Mouse (Mus musculus): ENCODE results near the gene Zfp326.

Gene Zfp326

DNA sequence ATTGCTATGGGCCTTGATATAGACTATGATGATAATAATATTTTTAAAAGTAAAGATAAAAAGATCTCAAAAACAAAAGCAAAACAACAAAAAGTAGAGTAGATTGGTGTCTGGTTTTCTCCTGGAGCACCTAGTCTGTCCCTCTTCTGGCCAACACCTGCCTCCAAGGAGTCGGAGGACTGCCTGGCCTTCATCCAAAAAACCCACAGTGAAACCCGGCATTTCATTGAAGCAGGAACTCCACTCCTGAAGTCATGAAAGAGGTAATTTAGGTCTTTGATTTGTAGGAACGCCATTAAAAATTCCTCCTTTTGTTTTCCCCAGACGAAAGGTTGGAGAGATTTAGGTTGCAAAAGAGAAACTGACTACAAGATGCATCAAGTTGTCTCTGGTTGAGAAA, 8.9 kb upstream of the Zfp326 start:
- no peak for DNase-seq (ENCODE audit: low read depth)

DNA sequence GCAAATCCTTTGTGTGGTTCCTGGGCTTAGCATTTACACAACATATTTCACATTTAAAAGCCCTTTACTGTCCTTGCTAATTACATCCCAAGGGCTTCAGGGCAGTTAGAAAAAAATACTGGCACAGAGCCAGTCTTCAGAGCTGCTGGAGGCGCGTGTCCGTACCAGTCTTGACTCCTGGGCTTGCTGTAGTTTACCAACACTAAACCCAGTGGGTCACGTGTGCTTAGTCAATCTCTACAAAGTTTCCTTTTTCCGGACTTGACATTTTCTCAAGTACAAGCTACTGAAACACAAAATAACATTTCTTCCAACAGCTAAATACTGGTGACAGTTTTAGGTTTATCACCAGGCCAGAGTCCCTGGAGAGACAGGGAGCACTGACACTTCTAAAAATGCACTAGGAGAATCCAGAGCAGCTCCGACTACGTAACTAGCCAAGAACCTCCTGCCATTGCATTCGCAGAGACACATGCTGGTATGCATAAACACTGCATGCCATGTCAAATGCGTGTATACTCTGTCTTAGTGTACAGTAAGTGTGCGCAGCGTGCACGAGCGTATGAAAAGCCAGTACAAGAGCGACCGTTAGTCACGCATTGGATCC, 8.4 kb upstream of the Zfp326 start:
- DNase-seq (ENCODE audit: low read depth): peak; percentile 86

DNA sequence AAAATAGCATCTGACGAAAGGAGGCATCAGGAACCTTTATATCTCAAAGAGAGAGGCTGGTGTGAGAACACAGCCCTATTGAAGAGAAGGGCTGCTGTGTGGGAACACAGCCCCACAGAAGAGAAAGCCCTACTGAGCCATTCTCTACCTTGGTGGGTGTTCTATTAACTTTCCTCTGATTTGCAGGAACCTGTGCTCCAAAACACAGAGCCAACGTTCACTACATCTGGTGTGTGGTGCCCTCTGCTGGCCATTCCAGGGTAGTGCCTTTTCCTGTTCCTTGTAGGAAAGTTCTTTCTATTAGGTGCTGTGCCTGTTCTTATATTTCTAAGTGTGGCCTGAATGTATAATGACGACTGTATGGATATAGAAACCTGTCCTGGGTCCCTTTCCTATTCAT, 7.8 kb upstream of the Zfp326 start:
- DNase-seq (ENCODE audit: low read depth): peak; percentile 86

DNA sequence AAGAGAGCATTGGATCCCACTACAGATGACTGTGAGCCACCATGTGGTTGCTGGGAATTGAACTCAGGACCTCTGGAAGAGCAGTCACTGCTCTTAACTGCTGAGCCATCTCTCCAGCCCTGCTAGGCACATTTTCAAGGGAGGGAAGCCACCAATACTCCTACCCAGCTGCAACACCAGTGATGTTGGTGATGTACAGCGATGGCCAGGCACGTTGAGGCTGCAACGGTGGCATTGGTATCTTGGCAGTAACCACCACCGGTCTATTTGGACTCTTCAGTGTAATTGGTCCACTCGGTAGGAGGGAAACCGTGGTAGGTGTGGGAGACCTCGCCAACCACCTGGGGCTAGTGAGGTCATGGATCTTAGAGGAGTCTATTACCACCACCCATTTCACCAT, 6.6 kb upstream of the Zfp326 start:
- DNase-seq (ENCODE audit: low read depth): no peak

DNA sequence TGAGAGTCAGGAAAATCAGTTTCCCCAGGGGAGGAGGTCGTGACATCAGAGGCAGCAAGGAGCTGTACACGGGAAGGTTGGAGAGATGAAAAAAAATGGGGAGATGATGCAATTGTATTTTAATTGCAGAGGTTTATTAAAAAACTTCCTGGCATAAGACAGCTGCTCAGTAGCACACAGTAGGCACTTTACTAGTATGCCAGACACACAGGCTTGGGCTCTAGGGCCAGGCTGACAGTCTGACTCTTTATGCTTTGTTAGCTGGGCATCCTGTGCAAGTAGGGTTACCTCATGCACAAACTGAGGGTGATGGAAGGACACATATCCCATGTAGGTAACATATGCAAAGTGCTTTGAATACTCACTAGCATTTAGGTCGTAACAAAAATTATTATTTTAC, 5.2 kb upstream of the Zfp326 start:
- no peak for DNase-seq (ENCODE audit: low read depth)

DNA sequence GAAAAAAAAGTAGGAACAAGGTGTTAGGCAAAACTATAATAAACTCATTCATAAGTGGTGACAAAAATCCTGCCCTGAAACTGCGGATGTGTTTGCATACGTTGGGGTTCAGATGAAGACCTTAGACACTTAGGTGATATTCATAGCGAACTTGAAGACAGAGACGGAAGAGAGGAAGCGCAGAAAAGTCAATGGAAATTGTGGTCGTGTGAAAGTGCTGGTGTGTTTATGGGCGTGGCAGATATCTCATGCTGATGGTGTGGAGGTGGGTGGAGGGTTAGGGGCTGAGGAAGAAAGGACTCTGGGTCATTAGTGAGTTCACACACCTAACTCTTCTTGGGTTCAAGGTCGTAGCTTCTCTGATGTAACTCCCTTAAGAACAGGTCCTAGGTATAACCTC, 4.2 kb upstream of the Zfp326 start:
- DNase-seq (ENCODE audit: low read depth): no peak

DNA sequence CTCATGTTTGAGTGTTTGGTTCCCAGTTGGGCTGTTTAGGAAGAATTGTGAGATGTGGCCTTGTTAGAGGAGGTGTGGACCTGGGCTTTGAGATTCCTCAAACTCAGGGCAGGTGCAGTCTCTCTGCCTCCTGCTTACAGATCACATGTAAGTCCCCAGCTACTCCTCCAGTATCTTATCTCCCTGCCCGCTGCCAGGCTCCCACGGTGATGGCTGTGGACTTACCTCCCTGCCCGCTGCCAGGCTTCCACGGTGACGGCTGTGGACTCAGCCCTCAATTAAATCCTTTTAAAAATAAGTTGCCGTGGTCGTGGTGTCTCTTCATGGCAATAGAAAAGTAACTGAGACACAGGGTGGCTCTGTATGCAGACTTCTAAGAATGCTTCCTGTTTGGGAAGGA, 3.4 kb upstream of the Zfp326 start:
- DNase-seq (ENCODE audit: low read depth): peak; percentile 39

DNA sequence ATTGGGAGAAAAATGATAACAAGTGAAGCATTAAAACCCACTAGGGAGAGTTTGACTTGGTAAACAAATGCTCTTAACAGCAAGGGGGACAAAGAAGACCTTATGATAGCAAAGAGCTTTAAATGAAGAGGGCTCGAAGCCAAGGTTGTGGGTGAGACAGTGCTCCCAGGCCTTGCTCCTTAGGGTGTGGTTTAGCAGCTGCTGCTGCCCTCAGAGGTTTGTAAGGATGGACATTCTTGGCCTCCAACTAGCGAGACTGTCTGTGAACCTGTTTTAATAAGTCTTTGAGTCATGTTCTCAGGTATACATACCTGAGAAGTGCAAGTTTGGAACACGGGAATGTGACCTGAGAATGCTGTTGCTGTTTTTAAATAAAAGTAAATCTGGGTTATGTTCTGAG, 2.6 kb upstream of the Zfp326 start:
- DNase-seq (ENCODE audit: low read depth): no peak

DNA sequence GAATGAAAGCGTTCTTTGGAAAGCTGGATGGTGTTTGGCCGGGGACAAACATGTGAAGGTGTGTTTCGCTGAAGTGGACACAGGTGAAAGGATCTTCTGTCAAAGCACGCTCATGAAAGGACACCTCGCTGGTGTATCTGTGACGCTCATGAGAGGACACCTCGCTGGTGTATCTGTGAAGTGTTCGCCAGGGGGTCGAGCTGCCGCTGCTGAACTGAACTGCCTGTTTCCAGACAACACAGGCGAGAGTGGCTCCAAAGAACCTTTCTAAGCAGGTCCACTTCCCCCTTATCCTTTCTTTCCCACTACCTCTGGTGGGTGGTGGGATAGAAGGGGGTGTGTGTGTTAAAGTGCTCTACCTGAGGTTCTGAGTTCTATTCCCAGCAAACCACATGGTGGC, 1.9 kb upstream of the Zfp326 start:
- no peak for DNase-seq (ENCODE audit: low read depth)

DNA sequence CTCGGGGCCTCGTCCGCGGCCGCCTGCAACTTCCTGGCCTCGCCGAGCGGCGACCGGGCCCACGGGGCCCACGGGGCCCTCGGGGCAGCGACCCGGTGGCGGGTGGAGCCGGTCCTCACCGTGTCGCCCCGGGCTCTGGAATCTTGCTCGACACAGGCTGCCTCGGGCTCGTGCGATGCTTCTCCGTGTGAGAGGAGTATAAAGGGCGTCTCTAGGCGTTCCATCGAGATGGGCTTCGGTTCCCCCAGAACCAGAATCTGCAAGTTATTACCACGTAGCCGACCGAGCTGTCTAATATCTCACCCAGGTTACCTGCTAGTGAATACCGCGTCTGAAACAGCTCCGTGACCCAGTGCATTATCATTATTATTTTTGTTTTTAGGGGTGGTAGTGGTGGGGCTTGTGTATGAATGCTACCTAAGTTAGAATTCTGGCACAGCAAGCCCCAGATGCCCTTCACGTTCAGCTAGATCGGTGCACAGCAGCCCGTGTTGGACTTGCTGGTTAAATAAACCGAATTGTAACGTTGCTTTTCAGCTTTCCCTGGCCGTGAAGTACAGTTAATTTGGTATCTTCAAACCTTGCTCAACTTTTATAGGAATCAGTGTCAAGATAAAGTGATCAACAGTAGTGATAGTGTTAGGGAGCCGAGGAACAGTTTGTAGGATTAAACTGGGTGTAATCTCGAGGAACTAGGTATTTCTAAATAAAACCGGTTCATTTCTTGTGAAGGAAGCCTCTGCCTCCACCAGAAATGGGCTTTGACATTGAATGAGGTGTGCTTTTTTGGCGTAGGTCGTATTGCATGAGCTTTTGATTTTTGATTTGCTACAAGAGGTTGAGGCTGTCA, 785 bp downstream of the Zfp326 start:
- peak; percentile 39 for DNase-seq (ENCODE audit: low read depth)

DNA sequence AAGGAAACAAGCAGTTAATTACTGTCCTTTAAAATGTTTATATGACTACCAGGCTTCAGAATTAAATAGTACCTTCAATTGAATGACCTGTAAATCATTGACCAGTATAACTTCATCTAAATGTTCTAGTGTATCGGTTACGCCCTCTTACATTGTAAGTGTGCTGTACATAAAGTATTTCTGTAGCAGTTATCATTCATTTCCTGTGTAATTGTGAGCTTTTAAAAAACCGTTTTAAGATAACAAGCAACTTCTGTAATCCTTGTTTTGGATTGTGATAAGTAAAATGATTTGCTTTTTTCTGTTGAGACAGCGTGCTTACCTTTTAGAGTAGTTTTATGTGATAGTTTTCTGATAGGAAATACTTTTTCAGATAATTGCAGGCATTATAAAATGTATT, 11.0 kb downstream of the Zfp326 start:
- DNase-seq (ENCODE audit: low read depth): no peak

DNA sequence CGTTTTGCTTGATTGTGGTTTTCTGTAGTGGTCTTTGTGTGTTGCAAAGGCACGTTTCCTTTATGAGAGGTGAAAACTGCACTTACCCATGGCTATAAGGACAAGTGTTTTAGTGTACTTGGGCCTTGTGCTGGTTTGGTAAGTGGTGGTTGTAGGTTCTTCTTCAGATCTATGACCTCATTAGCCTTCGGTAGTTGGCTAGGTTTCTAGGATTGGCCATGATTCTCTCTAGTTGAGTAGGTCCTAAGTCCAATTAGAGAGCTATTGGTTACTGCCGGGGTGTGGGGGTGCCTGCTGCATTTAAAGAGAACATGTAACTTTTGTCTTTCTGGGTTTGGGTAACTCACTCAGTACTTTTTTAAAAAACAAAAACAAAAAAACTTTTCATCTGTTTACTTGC, 21.8 kb downstream of the Zfp326 start:
- no peak for DNase-seq (ENCODE audit: low read depth)

DNA sequence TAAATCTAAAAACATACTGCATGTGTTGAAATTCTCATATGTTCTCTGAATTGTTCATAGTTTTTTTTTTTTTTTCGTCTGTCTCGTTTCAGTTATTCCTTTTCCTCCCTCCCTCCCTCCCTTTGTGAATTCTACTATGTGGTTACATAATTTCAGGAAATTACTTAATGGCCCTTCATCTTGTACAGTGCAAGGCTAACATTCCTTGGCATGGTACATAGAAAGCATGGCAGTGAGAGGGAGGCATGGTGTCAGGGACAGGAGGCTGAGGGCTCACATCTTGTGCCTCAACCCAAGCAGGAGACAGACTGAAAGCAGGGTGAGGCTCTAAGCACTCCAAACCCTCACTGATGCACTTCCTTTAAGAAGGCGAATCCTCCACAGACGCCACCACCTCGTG, 32.8 kb downstream of the Zfp326 start:
- DNase-seq (ENCODE audit: low read depth): no peak

DNA sequence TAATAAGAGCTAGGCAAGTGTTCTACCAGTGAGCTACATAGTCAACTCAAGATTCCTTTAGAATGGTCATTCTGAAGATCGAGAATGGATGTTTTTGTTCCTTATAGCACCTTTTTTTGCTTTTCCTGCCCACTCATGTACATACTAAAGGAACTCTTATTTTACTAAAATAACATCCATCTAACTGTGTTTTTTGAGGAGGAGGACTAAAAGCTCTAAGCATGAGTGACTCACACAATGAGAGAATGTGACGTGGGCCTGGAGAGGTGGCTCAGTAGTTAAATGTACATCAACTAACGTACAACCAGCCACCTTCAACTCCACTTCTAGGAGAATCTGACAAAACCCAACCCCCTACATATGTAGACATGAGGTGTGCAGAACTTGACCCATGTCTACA, 33.3 kb downstream of the Zfp326 start:
- no peak for DNase-seq (ENCODE audit: low read depth)

DNA sequence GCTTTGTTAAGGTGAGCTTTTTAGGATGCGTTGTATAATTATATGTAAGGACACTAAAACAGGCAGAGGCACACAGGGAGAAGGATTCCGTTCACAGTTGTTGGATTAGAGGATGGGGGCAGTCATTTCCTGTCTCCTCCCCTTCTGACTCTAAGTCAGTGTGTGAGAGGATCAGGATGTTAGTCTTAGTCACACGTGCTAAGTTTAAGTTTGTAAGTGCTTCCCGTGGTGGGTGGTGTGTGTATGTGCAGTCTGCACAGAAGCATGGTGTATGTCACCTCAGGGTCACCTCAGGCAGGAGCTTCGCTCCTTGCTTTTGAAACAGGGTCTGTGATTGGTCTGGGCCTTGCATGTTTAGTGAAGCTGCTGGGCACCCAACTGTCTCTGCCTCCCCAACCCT, 35.1 kb downstream of the Zfp326 start:
- DNase-seq (ENCODE audit: low read depth): peak; percentile 75

DNA sequence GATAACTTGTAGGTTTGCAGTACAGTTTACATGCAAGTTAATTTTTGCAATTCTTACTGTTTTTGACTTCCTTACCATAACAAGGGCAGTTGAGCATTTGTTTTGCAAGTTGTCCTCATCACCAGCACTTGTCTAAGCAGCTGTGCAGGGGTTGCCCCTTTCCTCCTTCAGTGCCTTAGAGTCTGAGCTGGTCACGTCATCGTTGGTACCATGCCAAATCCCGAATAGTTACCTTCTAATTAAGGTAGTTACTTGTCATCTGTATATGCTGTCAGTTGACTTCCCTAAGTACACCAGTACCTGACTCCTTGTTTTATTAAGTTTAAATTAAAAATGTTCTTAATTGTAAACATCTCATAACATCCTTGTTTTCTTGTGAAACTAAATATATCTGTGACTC, 41.0 kb downstream of the Zfp326 start:
- DNase-seq (ENCODE audit: low read depth): no peak

DNA sequence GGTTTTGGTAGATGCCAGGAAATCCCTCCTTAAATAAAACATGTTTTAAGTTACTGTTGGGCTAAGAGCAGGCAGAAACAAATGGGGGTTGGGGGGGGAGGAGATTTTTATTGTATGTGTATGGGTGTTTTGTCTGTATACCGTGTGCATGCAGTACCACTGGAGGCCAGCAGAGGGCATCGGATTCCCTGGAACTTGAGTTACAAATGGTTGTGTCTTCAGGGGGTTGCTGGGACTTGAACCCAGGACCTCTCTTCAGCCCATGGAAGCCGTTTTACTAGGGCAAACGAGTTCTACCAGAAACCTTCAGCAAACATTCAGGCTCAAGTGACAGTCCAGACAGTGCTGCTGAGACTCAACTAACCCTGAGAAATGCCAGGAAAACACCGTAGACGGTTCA, 41.9 kb downstream of the Zfp326 start:
- DNase-seq (ENCODE audit: low read depth): peak; percentile 27

DNA sequence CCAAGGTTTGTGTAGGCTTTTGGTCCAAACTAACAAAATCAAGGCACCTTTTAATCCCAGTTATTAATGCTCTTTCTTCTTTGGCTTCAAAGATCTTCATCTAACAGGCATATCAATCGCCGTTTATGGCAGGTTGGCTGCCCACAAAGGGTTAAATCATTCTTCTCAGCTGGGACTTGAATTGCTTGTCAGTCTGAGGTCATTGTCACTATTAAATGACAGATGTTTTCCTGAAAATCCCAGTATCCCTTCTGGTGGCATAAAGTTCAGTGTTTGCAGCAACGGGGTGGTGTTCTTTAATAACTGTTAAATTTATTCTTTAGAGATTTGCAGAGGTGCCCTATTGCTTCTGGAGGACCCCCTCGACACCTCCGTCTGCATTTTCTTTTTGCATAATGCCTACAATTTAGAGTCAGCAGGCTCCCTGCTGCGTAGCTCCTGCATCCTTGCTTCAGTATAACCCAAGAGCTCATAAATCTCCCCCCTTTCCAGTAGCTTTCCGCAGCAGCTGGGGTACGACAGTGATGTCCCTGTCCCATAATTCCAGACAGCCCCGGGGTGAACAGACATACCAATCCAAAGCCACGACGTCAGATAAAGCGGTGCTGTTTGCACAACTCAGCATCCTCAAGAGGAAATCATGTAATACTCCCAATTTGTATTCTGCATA, 46.6 kb downstream of the Zfp326 start:
- no peak for DNase-seq (ENCODE audit: low read depth)

DNA sequence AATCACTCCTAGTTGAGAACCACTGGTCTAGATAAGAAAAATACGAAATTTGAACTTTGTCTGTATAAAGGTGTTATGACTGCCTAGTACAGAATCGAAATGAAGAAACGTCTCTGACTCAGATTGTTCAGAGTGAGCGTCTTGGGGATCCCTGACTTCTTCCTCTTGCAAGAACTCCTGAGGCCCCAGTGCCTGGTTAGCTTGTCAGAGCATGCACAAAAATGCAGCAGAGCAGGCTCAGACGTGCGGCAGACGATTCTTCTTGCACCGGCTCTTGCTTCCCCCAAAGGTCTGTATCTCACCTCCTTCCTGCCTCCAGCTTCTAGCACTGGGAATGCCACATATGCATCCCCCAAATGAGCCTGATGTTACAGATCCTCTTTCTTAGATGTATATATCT, 48.0 kb downstream of the Zfp326 start:
- DNase-seq (ENCODE audit: low read depth): no peak

DNA sequence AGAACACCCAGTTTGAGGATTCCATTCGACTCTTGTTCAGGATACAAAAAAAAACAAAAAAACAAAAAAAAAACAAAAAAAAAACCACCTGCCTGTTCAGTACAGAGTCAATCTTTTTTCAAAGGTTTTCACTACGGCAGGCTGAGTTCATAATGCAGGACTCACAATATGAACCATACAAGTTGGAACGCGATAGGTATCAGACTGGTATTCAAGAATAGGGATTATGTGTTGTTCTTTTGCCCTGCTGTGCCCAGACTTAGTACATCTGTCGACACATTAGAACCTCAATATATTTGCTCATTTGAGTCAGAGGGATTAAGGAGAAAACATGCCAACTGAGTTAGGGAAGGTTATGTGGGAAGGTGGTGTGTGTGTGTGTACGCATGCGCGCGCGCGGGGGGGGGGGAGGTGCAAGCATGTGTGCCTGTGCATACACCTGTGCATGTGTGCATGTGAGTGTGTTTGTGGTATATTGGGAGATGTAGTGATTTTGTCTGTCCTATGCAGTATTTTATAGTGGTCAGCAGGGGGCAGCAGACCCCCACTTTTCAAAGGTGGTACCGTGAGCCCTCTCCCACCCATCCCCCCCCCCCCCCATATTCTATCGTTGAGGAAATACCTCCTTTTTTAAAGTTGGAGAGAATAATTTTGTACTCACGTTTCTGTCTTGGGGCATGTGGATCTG, 49.3 kb downstream of the Zfp326 start:
- DNase-seq (ENCODE audit: low read depth): peak; percentile 21

DNA sequence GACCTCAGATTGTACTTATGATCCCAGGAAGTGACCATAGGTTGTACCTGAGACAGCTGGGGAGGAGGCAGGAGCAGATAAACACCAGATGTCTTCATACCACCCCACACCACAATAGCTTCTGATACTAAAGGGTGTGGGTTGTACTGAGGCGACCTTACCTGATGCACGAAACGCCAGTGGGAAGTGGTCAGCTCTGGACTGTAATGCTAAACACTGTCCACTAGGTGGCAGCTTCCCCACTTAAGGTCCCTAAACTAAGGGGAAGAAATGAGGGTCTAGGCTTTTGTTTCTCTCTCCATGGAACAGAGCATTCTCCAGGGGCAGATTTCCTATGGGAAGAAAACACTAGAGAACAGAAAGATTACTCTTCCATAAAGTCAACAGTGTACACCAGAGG, 53.9 kb downstream of the Zfp326 start:
- DNase-seq (ENCODE audit: low read depth): peak; percentile 44

DNA sequence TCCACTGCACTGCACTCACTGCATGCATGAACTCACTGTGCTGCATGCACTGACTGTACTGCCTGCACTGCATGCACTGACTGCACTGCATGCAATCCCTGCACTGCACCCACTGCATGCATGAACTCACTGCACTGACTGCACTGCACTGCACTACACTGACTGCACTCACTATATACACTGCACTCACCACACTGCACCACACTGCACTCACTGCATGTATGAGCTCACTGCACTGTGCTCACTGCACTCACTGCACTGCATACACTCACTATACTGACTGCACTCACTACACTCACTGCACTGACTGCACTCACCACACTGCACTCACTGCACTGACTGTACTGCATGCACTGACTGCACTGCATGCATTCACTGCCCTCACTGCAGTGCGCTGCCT, 56.0 kb downstream of the Zfp326 start:
- DNase-seq (ENCODE audit: low read depth): no peak

DNA sequence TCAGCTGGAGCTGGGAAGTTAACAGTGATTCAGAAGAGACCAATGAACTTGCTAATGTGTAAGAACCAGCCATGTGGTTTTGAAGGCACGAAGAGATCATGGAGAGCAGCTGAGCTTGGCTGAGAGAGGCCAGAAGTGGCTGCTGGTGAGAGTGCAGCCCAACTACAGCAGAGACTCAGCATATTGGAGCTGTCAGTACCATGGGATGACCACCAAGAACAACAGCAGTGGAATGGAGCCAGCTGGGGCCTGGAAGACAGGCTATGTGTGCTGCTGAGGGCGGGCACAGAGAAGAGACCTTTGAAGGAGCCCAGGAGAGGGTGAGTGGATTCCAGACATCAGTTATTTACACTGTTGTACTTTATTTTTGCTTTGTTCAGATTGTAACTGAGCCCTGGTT, 65.6 kb downstream of the Zfp326 start:
- no peak for DNase-seq (ENCODE audit: low read depth)

Data from 416B (cell line).